Mouse (Mus musculus) spleen, postnatal 36 days (tissue): ENCODE results near the gene Hcfc2.

ENCODE experiments used
- DNase-seq, 2 experiments: peaks; one replicate each; pipeline ENCODE4 v3.0.0; 2022; ENCODE audit warnings: low spot score in 2 of 2, mixed read lengths in 1 of 2

The Hcfc2 gene

DNA sequence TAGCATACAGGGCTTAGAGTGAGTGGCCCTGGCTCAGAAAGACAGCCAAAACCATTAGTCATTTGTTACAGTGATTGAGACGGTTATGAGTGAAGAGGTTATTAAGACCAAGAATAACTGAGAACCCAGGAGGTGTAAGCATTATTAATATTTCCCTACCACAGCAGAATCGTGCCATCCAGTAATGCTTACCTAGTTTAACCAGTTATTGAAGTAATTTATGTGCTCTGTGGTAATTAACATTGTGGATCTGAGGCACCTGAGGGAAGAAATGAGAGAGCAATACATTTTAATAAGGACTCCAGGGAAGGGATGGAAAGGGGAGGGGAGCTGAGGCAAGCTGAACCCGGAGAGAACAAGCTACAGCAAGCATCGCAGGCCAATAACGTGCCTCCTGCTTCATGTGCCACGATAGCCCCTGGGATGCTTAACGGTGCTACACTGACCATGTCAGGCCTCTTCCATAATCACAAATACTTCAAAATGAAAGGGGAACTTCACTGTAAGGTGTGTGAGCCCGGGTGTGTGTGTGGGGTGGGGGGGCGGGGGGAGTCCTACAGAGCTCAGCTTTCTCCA, 75.7 kb downstream of the Hcfc2 start:
- no peak for DNase-seq

DNA sequence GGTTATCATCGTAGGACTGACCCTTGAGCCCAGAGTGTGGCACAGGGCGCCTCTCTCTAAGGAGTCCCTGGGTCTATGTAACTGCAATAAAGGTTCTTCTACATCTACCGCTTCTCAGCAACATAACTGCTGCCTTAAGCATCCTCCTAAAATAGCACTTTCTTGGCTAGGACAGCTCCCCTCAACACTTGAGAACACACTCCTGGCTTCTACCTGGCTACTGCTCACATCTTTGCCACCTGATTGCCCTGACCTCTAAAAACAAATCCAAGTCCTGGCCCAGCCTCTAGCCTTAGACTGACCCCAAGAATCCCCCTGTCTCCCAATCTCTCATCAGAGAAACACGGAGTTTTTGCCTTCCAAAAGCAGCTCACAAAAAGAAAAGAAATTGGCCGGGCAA, 78.9 kb downstream of the Hcfc2 start:
- DNase-seq = no peak

DNA sequence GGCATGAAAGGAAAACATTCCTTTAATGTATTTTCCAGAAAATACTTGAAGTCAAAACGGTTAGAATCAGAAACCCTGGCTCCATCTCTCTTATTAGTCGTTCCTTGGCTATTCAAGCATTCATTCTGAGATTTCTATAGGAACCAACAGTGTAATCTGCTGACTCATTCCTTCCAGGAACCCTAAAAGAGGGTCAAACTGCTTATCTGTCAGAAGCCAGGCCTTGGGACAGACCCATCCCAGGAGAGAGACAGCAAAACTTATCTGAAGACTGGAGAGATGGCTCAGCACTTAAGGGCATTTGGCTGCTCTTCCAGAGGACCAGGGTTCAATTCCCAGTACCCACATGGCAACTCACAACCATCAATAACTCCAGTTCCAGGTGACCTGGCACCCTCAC, 81.1 kb downstream of the Hcfc2 start:
- no peak for DNase-seq

DNA sequence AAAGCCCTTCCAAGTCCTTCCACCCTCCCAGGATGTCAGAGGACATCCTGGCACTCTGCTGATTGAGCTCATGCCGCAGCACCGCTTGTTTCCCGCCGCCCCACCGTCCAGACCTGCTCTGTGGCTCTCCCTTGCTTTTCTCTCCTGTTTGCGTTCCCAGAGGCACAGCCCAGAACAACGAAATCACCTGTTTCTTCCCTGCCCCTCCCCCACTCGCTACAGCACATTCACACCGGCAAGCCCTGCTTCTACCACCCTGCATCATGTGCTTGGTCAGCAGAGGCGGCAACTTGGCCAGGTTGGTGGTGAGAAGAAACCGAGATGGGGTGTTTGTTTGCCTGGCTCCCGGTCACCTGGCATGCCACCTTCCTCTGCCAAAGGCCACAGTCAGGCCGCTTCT, 81.9 kb downstream of the Hcfc2 start:
- no peak for DNase-seq

DNA sequence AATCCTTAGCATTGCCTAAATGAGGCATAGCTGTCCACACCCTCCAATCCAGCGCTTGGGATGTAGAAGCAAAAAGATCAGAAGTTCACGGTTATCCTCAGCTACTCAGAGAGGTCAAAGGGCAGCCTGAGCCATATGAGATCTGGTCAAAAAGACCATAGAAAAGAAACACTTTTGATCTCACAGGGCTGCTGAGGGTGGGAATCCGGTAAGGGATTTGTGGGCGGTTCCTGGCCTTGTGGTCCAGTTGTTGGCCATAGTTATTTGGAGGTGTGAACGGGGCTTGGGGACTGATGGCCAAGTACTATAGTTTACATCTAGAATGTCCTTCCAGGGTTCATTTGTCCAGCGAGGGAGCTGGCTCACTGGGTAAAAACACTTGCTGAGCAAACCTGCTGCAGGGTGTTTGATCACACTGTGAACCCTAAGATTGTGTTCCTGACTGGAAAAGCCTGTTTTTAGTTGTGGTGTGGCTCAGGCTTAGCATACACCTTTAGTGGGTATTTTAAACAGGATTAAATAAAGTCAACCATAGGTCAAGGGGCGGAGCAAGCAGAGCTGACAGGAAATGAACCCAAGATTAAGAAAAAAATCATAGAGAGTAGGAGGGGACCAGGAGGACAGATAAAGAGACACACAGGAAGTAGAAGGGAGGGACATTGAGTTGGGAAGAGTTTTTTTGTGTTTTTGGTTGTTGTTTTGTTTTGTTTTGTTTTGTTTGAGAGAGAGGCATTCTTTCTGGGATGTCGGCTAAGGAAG, 83.0 kb downstream of the Hcfc2 start:
- DNase-seq = no peak

DNA sequence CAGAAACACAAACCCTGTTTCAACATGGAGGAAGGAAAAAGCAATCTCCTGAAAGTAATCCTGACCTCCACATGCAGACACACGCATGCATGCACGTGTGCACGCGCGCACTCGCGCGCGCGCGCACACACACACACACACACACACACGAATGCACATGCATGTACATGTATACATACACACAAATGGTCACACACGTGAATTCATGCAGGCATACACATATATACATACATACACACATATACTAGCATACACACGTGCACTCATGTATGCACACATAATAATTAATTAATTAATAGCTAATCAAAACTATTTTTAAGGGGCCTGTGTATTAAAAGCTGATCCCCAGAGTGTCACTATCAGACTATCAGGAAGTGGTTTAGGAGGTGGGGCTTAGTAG, 83.9 kb downstream of the Hcfc2 start:
- DNase-seq = no peak

DNA sequence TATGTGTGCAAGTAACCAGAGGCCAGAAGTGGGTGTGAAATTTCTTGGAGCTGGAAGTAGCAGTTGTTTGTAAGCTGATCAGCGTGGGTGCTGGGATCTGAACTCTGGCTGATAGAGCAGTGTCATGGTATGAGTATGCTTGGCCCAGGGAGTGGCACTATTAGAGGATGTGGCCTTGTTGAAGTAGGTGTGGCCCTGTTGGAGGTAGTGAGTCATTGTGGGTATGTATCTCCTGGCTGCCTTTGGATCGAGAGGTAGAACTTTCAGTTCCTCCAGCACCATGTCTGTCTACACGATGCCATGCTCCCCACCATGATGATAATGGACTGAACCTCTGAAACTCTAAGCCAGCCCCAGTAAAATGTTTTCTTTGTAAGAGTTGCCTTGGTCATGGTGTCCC, 84.4 kb downstream of the Hcfc2 start:
- peak; percentile 29 to 33 for DNase-seq

DNA sequence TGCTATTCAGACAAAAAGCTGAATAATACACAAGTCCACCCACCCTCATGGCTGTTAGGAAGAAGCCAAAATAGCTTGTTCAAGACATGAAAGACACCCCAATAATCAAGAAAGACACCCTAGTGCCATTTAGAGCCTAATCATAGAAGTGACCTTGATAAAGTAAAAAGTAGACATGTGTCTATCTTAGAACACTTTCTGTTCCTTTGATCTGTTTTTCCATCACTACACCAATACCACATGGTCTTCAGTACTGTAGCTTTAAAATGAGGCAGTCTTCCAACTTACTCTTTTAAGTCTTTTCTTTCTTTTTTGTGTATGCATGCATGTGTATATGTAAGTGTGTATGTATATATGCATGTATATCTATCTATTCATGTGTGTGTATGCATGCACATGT, 84.9 kb downstream of the Hcfc2 start:
- DNase-seq = no peak

DNA sequence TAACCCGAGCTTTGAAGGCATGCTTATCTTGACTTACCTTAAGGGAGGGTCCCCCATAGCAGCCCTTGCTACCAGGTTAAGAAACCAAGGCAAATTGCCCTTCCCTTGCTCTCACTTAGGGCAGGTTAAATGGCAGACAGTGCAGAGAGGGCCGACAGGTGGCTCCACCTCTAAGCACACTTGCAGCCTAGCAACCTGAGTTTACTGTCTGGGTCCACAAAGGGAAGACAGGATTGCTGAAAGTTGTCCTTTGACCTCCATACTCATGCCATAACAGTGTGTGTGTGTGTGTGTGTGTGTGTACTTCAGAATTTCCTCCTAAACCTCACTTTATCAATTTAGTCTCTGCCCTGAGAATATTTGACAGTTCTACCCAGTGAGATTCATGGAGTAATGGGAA, 86.5 kb downstream of the Hcfc2 start:
- DNase-seq = no peak

DNA sequence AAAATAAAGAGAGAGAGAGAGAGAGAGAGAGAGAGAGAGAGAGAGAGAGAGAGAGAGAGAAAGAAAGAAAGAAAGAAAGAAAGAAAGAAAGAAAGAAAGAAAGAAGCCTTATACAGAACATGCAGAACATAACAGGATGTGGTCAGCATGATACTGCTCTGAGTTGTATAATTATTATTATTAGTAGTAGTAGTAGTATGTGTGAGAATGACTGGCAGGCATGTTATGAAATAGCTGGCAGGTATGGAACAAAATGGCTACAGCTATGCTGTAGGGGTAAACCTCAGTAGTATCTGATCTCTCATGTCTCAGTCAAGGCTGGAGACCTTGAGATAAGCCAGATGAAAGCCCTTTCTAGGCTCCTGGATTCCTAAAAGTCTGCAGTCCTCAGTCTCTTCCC, 93.2 kb downstream of the Hcfc2 start:
- DNase-seq = no peak

DNA sequence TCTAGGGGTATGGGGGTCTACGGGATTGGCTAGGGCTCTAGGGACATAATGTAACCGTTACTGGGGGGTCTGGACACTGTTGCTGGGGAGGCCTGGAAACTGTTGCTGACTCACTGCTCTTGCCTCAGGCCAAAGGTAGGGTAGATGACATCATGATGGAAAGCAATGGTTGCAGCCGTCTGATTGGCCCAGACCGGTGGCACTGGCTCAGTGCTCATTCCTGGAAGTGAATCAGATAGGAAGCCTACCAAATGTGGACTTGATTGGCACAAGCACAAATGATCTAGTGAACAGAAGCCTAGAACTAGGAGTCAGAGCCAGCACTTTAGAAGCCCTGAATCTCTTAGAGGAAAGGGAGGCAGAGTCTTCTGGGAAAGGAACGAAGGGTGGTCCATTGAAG, 94.5 kb downstream of the Hcfc2 start:
- DNase-seq = no peak

DNA sequence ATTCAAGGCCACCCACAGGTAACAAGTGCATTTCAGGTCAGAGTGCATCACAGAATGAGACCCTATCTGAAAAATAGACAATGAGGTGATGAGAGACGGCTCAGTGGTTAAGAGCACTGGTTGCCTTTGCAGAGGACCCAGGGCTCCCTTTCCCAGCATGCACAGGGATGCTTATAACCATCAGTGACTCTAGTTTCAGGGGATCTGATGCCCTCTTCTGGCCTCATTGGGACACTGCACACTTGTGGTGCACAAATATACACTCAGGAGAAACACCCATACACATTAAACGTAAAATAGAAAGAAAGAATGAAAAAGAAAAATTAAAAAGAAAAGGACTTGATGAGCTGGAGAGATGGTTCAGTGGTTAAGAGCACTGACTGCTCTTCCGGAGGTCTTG, 95.8 kb downstream of the Hcfc2 start:
- DNase-seq = no peak
